Mouse (Mus musculus) CD8-positive naive resting alpha-beta T cell, adult 57 days (primary cell): ENCODE data around the gene Ankrd6. TPM values are rescaled to one million over a fixed set of nuclear protein-coding genes. Genes with fewer than 3 reads are reported as not detected.

ENCODE experiments used
- total RNA-seq: library from RNA; stranded (reverse); gene quantifications from one replicate; pipeline ENCODE4 v1.2.4, GENCODE M21; 2023

Ankrd6 gene
- total RNA-seq: 2.3 TPM

DNA sequence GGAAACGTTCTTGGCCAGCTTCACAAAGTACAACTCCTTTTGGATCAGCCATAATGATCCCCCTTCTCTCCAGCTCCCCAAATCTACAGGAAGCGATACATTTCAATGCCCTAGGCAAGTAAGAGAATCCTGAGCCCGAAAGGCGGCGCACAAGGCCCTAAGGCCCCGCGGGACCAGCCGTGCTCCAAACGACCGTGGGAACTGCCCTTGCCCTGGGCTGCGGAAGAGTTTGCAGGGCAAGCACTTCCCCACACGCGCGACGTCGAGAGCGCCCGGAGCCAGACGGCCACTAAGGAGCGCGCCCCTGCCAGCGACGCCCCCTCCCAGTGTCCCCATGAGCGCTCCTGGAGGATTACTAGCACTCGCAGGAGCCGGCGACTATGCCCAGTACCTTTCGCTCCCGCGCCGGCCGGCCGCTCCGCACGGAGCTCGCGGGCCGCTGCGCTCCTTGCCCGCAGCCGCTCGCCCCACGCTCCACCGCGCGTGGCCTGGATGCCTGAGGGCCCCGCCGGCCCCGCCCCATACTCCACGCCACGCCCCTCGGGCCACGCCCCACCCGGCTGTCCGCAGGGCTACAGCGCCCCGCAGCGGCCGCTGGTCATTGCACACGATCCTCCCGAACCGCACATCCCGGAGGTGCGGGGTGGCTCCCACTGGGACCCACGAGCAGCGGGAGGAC, at the start of gene Ankrd6:
Ankrd6 (minus strand) TSS at position 486 of the 679 bp plus-strand sequence.

GRCm38 (mm10) chr4:32982716-32983175, 32.1 kb upstream of the Ankrd6 start, which contains the start of gene Rragd:
TSS of gene Rragd (plus strand) at chr4:32983037.

GRCm38 (mm10) chr4:32799966-32800576, 150.6 kb downstream of the Ankrd6 start, which contains the start of gene Lyrm2:
TSS of gene Lyrm2 (plus strand) at chr4:32800253.

Other genes with a start within 250 kb of the Ankrd6 start
- 21.3 TPM for gene Lyrm2, start 150.6 kb downstream of the Ankrd6 start, total RNA-seq
- 5.6 TPM for gene Rragd, start 32.2 kb upstream of the Ankrd6 start, total RNA-seq
- 74.0 TPM for gene Ube2j1, start 80.6 kb upstream of the Ankrd6 start, total RNA-seq
- 9.7 TPM for gene Gabrr2, start 112.2 kb upstream of the Ankrd6 start, total RNA-seq
- gene Gabrr1, start 181.7 kb upstream of the Ankrd6 start, total RNA-seq: not detected
- gene Pm20d2, start 238.9 kb upstream of the Ankrd6 start, total RNA-seq: not detected